Mouse (Mus musculus) adrenal gland, postnatal 10 days (tissue): ENCODE data around the gene Cradd. TPM values are rescaled to one million over a fixed set of nuclear protein-coding genes. Genes with fewer than 3 reads are reported as not detected.
A peak's percentile ranks its signal among the peaks of the same experiment; 100 is the strongest.

ENCODE experiments used
- DNase-seq: peaks from one replicate; pipeline ENCODE4 v3.0.0; 2021; ENCODE audit warnings: mixed read lengths
- total RNA-seq, 2 experiments: library from RNA; stranded (reverse); gene quantifications; 2 replicates each; pipeline ENCODE4 v1.2.3; 2021

Gene Cradd
- total RNA-seq, 2 experiments from 2014 or later: 8.2 to 13.4 TPM

DNA sequence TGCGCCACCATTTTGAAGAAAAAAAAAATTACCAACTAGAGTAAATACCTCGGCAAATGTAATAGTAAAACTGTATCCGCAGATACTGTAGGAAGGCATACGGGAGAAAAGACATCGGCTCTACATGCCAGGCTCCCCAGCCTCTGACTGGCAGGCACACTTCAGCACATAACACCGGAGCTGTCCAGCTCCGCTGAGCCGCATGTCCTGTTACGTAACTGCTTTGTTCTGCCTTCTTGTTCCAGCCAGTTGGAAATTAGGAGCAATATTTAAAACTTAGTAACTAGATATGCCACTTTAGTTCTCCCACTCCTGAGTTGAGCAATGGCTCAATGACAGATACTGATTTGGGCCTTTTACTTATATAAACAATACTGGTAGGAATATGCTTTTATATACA lies 48.4 kb downstream of the Cradd start:
- no peak for DNase-seq

- no peak for DNase-seq
These were observed 50.7 kb downstream of the Cradd start for GRCm38 (mm10) chr10:95273226-95273625.

DNA sequence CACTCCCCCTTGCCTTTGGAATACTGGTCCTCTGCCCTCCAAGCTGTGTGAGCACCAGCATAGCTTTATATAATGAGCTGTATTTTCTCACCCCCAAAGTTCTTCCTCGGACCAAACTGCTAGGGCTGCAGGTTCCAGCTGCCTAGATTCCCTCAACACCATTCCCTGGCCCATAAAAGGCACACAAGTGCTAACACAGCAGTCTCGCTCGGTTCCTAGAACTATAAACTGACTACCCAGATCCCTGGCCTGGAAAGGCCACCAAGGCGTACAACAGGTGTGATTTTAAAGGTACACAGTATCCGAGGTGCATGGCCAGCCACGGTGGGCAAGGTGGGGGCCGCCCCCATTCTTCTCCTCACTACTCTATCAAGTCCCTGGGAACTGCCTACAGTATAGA lies 54.8 kb downstream of the Cradd start:
- no peak for DNase-seq

DNA sequence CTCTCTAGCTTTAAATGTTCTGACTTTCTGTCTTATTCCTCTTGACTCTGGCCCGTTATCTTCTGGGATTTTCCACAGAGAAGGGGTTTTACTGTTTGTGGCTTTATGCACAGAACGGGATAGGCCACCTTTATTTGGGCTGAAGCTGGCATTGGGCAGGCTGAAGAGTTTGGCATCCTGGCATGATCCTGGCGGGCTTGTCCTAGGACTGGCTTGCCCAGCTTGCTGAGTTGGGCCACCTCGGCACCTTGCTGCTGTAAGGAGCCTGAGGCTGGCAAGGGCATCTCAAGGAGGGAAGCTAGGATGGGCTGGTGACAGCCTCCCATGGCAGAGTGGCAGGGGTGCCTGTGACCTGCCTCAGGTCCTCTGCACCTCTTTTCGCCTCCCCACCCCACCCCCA lies 55.6 kb downstream of the Cradd start:
- DNase-seq: no peak

GRCm38 (mm10) chr10:95266983-95267382 lies 57.0 kb downstream of the Cradd start:
- DNase-seq: no peak

DNA sequence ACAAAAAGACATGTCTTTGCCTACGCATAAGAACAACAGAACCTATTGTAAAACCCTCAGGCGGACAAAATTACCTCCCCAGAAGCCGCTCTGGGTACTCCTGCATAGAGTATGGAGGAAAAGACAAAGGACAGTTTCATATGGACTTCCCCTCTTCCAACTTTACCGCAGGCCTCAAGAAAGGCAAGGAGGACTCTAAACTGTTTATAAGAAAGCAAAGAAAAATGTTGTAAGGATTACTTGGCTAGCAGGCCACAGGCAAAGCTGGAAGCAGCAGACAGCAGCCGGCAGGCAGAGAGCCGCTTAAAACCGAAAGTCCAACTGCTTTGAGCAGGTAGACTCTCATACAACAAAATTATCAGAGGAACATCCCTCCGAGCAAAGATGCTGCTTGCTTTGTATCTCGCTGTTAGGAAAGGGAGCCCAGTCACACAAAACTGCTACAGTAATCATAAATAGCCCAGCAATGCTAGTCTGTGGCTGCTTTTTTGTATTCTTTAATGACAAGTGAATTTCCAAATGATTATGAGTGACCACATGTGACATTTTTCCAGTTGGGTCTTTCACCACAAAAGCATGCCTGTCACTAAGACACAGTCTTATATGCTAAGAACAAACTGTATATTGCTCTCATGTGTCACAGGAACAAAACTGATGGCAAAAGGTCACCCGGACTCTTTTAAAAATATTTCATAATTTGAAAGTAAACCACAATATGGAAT lies 57.7 kb downstream of the Cradd start:
- no peak for DNase-seq

DNA sequence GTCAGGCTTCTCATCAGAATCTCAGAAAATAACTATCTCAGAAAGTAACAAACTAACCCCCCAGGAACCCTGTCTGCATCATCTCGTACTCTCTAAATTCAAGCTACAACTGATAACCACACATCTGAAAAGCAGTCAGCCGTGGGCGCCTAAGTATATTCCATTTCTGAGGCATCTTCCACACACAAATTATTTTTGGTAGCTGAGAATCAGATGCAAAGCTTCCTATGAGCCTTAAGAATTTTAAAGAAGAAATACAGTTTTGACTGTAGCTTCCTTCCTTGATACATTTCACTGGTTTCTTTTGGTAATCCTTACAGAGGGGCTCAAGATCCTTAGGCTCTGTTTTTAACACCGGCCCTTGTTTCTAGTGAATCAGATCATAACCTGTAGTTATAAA lies 58.4 kb downstream of the Cradd start:
- no peak for DNase-seq

GRCm38 (mm10) chr10:95264485-95265321 lies 59.2 kb downstream of the Cradd start:
- peak; percentile 62 for DNase-seq

GRCm38 (mm10) chr10:95262388-95262787 lies 61.5 kb downstream of the Cradd start:
- no peak for DNase-seq

GRCm38 (mm10) chr10:95261279-95261678 lies 62.7 kb downstream of the Cradd start:
- no peak for DNase-seq

- DNase-seq: peak; percentile 60
These were observed 63.5 kb downstream of the Cradd start for GRCm38 (mm10) chr10:95260420-95260819.

GRCm38 (mm10) chr10:95258471-95259155 lies 65.3 kb downstream of the Cradd start:
- DNase-seq: peak; percentile 52

DNA sequence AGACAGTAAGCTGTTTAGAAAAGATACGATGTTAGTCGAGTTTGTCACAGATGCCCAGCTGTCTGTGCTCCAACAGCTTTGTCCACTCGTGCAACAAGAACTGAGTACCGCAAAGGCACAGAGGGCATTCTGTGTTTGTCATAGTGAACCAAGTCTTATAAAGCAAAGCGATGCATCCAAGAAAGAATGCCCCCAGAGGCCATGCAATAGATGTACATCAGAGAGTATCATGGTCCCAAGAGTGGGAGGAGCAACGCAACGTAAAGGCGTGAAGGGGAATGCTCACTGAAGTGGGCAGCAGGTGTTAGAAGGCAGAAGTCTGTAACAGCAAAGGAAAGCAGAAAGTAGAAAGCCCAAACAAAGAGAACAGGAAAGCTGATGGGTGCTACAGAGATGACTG lies 66.0 kb downstream of the Cradd start:
- no peak for DNase-seq

GRCm38 (mm10) chr10:95256095-95256494 lies 67.8 kb downstream of the Cradd start:
- DNase-seq: no peak

- DNase-seq: no peak
These were observed 68.8 kb downstream of the Cradd start for GRCm38 (mm10) chr10:95255018-95255680.

DNA sequence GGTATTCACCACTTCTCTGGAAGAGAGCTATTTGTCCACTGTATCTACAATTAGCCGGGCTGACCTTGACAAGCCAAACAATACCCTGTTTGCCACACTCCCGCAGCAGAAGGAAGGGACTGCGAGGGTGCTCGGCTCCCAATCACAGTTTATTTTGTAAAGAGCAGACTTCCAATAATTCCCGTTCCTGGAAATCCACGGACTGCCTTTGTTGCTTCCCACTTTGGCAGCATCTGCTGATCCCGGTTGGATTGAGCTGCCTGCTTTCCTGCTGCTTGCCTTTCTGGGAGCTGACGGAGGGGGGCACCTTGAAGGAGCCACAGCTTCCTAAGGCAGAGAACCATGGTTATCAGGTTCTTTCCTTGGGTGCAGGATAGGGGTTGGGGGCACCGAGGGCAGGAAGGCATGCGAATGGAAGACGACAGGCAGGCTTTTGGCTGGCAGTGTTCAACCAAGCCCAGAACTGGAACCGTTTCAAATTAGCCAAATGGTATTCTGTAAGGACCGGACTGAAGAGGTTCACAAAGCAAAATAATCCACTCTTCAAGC lies 69.4 kb downstream of the Cradd start:
- DNase-seq: peak; percentile 51

DNA sequence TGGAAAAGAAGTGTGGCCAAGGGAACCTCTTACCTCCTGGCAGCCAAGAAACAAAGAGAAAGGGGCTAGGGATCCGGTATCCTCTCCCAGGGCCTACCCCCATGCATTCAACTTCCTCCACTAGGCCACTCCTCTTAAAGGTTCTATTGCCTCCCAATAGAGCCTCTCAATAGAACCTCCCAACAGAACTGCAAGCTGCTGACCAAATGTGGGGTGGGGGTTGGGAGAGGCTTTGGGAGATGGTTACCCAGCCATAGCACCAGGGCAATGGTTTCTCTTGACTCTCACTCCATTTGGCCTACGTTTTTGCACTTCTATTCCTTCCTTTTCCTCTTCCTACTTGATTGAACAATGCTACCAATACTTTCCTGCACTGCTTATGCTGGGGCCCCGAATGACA lies 69.9 kb downstream of the Cradd start:
- no peak for DNase-seq

DNA sequence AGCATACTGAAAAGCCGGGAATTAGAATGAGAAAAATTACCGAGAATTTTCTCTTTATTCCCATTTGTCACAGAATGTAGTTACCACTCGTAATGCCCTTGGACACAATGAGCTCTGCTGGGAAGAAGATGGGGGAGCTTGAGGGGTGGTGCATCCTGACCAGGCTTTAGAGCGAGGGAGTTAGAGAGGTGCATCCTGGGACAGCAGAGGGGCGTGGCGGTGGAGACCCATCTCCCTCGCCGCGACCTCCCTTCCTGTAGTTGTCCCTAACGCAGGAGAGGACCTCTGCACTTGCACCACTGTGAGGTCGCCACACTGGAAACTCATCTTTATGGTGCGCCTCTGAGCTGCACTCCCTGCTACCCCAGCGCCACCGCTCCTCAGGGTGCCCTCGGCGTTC lies 72.3 kb downstream of the Cradd start:
- DNase-seq: no peak

- DNase-seq: no peak
These were observed 75.6 kb downstream of the Cradd start for GRCm38 (mm10) chr10:95248362-95248761.

DNA sequence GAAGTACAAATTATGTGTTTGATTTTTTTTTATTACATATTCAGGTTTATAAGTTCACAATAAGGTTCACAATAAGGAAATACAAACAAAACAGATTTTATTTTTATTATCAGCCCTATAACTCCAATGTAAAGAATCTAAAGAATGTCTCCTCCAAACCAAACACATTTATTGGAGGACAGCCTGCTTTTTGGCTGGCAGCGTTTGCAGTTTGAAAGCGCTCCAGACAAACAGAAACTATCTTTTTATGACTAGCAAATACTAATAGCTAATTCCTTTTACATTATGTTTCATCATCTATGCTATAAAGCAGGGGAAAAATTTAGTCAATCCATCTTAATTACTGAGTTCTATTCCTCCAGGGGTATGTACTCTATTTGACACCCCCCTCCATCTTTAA lies 77.2 kb downstream of the Cradd start:
- no peak for DNase-seq

- no peak for DNase-seq
These were observed 78.3 kb downstream of the Cradd start for GRCm38 (mm10) chr10:95245680-95245982.

DNA sequence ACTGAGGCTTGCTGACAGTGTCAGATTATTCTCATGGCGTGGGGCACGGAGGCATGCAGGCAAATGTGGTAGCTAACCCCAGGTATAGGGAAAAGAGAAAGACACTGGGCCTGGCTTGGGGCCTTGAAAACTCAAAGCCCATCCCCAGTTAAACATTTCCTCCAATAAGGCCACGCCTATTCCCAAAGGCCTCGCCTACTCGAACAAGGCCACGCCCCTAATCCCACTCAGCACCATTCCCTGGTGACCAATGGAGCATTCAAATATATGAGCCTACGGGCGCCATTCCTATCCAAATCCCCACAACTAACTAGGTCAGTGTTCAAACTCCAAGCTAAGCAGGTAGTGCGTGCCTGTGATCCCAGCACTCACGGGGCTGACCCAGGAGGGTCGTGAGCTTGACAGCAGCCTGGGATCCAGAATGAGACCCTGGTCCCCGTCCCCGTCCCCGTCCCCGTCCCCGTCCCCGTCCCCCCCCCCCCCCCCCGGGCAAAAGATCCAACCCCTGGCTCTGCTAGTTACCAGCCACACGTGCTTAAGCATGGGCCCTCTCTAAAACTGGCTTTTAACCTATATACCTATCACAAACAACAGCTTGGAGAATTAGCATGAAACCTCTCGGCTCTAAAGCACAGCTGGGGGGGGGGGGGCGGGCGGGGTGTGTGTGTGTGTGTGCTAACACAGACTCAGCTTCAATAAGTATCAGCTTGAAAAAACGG lies 78.8 kb downstream of the Cradd start:
- DNase-seq: no peak
